Mouse (Mus musculus) midbrain, postnatal 0 days (tissue): ENCODE measurements around the gene Tgm6. TPM values are rescaled to one million over a fixed set of nuclear protein-coding genes. Genes with fewer than 3 reads are reported as not detected.
A peak's percentile ranks its signal among the peaks of the same experiment; 100 is the strongest.

ENCODE experiments used
- ATAC-seq: fragments of 200-750 bp; cut with Nextera tagmentation; 2 replicates; pipeline ENCODE4 v1.8.0; 2017; ENCODE audit warnings: moderate number of reproducible peaks, mild to moderate bottlenecking, moderate TSS enrichment, moderate library complexity; ENCODE audit not compliant: low FRiP score
- DNase-seq: peaks from one replicate; pipeline ENCODE4 v3.0.0-alpha.2; 2015; ENCODE audit warnings: low spot score
- H3K27ac ChIP-seq: fragments of 300-500 bp; sonication (generic); 2 replicates; pipeline ENCODE4 v1.5.1; 2014; ENCODE audit warnings: low read depth, mild to moderate bottlenecking, low read length, mixed read lengths
- H3K27me3 ChIP-seq: fragments of 300-500 bp; sonication (generic); 2 replicates; pipeline ENCODE4 v1.6.1; 2014; ENCODE audit warnings: low read length, control low read depth, mixed read lengths; ENCODE audit not compliant: insufficient read depth
- H3K36me3 ChIP-seq: fragments of 300-500 bp; sonication (generic); 2 replicates; pipeline ENCODE4 v1.6.1; 2014; ENCODE audit warnings: low read length, control low read depth, mixed read lengths; ENCODE audit not compliant: insufficient read depth
- H3K4me1 ChIP-seq: fragments of 300-500 bp; sonication (generic); 2 replicates; pipeline ENCODE4 v1.6.1; 2014; ENCODE audit warnings: mild to moderate bottlenecking, control low read depth, antibody characterized with exemption, low read length, mixed read lengths; ENCODE audit not compliant: insufficient read depth
- H3K4me2 ChIP-seq: fragments of 300-500 bp; sonication (generic); 2 replicates; pipeline ENCODE4 v1.6.1; 2014; ENCODE audit warnings: low read depth, mild to moderate bottlenecking, low read length, mixed read lengths; ENCODE audit not compliant: poor library complexity, severe bottlenecking
- H3K4me3 ChIP-seq: fragments of 300-500 bp; sonication (generic); 2 replicates; pipeline ENCODE4 v1.5.1; 2014; ENCODE audit warnings: low read depth, mild to moderate bottlenecking, low read length, moderate library complexity
- H3K9ac ChIP-seq: fragments of 300-500 bp; sonication (generic); replicated peaks from 2 replicates; pipeline ENCODE4 v1.6.1; 2014; ENCODE audit warnings: mild to moderate bottlenecking, low read length, moderate library complexity, mixed read lengths; ENCODE audit not compliant: poor library complexity, severe bottlenecking
- H3K9me3 ChIP-seq: fragments of 300-500 bp; sonication (generic); 2 replicates; pipeline ENCODE4 v1.6.1; 2016; ENCODE audit warnings: low read length, control low read depth
- CTCF ChIP-seq: IDR thresholded peaks from 2 replicates; pipeline ENCODE4 v1.5.1; 2016; ENCODE audit warnings: antibody characterized with exemption, mild to moderate bottlenecking
- WGBS: fragments of 180-500 bp; shearing (Covaris S2); extraction: QIAGEN DNeasy Blood & Tissue Kit; methylation state at CpG from one replicate; pipeline ENCODE4 v1.1.7; 2014; 5-methylcytosine and 5-hydroxymethylcytosine counted together
- polyA plus RNA-seq: library from polyadenylated mRNA; unstranded; fragments of >200 nt; fragmentation: Nextera tagmentation; extraction: Ambion mirVana; gene quantifications from 2 replicates; pipeline ENCODE4 v1.2.1, GENCODE M21; 2015
- total RNA-seq: library from RNA; depleted of rRNA; stranded (reverse); fragments of >200 nt; gene quantifications from 2 replicates; pipeline ENCODE4 v1.2.3, GENCODE M21; 2014

Tgm6 gene
- total and polyA plus RNA-seq, 2 experiments from 2014 or later, result 0.27 to 0.36 TPM

- no peaks in the 10 kb centered on the region for H3K27me3 ChIP-seq
- WGBS, result 41% methylated on average over 6 of the region's 6 CpGs
- TF ChIP-seq CTCF, result no peak
- no peak overlapping the region for H3K4me3 ChIP-seq
- DNase-seq (peak; percentile 66), ATAC-seq (peak; percentile 77)
- H3K4me1 ChIP-seq, result peaks cover 6% of the 10 kb centered on the region; the same call in 1 of the 2 replicates
- H3K9me3 ChIP-seq, result no peaks in the 10 kb centered on the region
- H3K9ac ChIP-seq, result no peak overlapping the region
- H3K4me2 ChIP-seq, result no peak overlapping the region
- H3K36me3 ChIP-seq, result no peaks in the 10 kb centered on the region
- H3K27ac ChIP-seq, result peak overlapping the region; percentile 79
Observed at GRCm38 (mm10) chr2:130125279-130126059, 13.3 kb downstream of the Tgm6 start.

- Histone ChIP-seq H3K27ac (peak overlapping the region; percentile 79), H3K4me3 (no peak overlapping the region), H3K36me3 (no peaks in the 10 kb centered on the region), H3K9me3 (no peaks in the 10 kb centered on the region), H3K9ac (no peak overlapping the region), H3K27me3 (no peaks in the 10 kb centered on the region), H3K4me1 (peaks cover 6% of the 10 kb centered on the region; the same call in 1 of the 2 replicates), H3K4me2 (no peak overlapping the region)
- no peak for TF ChIP-seq CTCF
- 72% methylated on average over 1 of the region's 1 CpGs for WGBS
- peak; percentile 49; the same call in 1 of the 2 replicates for ATAC-seq
- DNase-seq, result no peak
Observed at GRCm38 (mm10) chr2:130126073-130126472, 13.9 kb downstream of the Tgm6 start.

- DNase-seq (no peak), ATAC-seq (no peak)
- WGBS, result 88% methylated on average over 1 of the region's 1 CpGs
- no peak overlapping the region for H3K4me2 ChIP-seq
- no peaks in the 10 kb centered on the region for H3K9me3 ChIP-seq
- H3K27me3 ChIP-seq, result no peaks in the 10 kb centered on the region
- no peaks in the 10 kb centered on the region for H3K36me3 ChIP-seq
- H3K27ac ChIP-seq, result no peak overlapping the region
- TF ChIP-seq CTCF, result no peak
- H3K4me3 ChIP-seq, result no peak overlapping the region
- peaks cover 6% of the 10 kb centered on the region; the same call in 1 of the 2 replicates for H3K4me1 ChIP-seq
- H3K9ac ChIP-seq, result no peak overlapping the region
Observed at GRCm38 (mm10) chr2:130129687-130130086, 17.5 kb downstream of the Tgm6 start.

- H3K4me1 ChIP-seq, result no peaks in the 10 kb centered on the region
- TF ChIP-seq CTCF, result no peak
- no peak overlapping the region for H3K4me3 ChIP-seq
- H3K4me2 ChIP-seq, result no peak overlapping the region
- H3K27ac ChIP-seq, result no peak overlapping the region
- 94% methylated on average over 8 of the region's 8 CpGs for WGBS
- no peaks in the 10 kb centered on the region for H3K36me3 ChIP-seq
- no peaks in the 10 kb centered on the region for H3K27me3 ChIP-seq
- H3K9ac ChIP-seq, result no peak overlapping the region
- DNase-seq (no peak), ATAC-seq (no peak)
- H3K9me3 ChIP-seq, result no peaks in the 10 kb centered on the region
Observed at GRCm38 (mm10) chr2:130143011-130143410, 30.8 kb downstream of the Tgm6 start.

- no peak overlapping the region for H3K4me3 ChIP-seq
- no peaks in the 10 kb centered on the region for H3K4me1 ChIP-seq
- H3K4me2 ChIP-seq, result no peak overlapping the region
- no peak for TF ChIP-seq CTCF
- H3K9ac ChIP-seq, result no peak overlapping the region
- no peak overlapping the region for H3K27ac ChIP-seq
- no peak for ATAC-seq
- DNase-seq, result no peak
- no peaks in the 10 kb centered on the region for H3K27me3 ChIP-seq
- no peaks in the 10 kb centered on the region for H3K9me3 ChIP-seq
- H3K36me3 ChIP-seq, result no peaks in the 10 kb centered on the region
- WGBS, result 84% methylated on average over 23 of the region's 23 CpGs
Observed at GRCm38 (mm10) chr2:130144703-130145324, 32.6 kb downstream of the Tgm6 start.

GRCm38 (mm10) chr2:130146089-130146668, 34.0 kb downstream of the Tgm6 start:
- Histone ChIP-seq H3K9me3 (no peaks in the 10 kb centered on the region), H3K4me1 (no peaks in the 10 kb centered on the region), H3K27ac (no peak overlapping the region), H3K27me3 (no peaks in the 10 kb centered on the region), H3K9ac (no peak overlapping the region), H3K4me2 (no peak overlapping the region), H3K36me3 (no peaks in the 10 kb centered on the region), H3K4me3 (no peak overlapping the region)
- ATAC-seq (no peak), DNase-seq (no peak)
- TF ChIP-seq CTCF, result no peak
- WGBS, result 56% methylated on average over 5 of the region's 5 CpGs
